Mouse (Mus musculus): ENCODE data around the gene Gse1.

- TF ChIP-seq CTCF (IDR thresholded peaks at IDR 0.05; ENCODE audit: borderline replicate concordance, insufficient read depth, low read depth, low read length) (no peak), POLR2A (IDR thresholded peaks at IDR 0.05; ENCODE audit: borderline replicate concordance, insufficient read depth, low read length) (no peak)
Measured at GRCm38 (mm10) chr8:120388246-120388645, 160.0 kb downstream of the Gse1 start.

All from cerebellum, adult 2 months (tissue).